Mouse (Mus musculus) c-Kit-positive CD71-positive TER-119-negative erythroid progenitor cells, embryonic 14.5 days (primary cell): ENCODE measurements around the gene Coq9.

Source experiments
- DNase-seq: peaks from one replicate; pipeline ENCODE4 v3.0.0-alpha.2; 2013; ENCODE audit warnings: low read depth

The Coq9 gene

GRCm38 (mm10) chr8:94837662-94838574 lies at the start of gene Coq9, which contains the start of gene Ciapin1:
Coq9 (plus strand) TSS chr8:94838321.
Ciapin1 (minus strand) TSS chr8:94838358.
- peak; percentile 96 for DNase-seq

GRCm38 (mm10) chr8:94789256-94789955 lies 48.7 kb upstream of the Coq9 start:
- DNase-seq, result no peak

- DNase-seq, result no peak
These were observed 43.8 kb upstream of the Coq9 start for GRCm38 (mm10) chr8:94794368-94794767.

GRCm38 (mm10) chr8:94794782-94795181 lies 43.3 kb upstream of the Coq9 start:
- no peak for DNase-seq

- DNase-seq, result peak; percentile 70
These were observed 37.7 kb upstream of the Coq9 start for GRCm38 (mm10) chr8:94800278-94800968.

- DNase-seq, result no peak
These were observed 36.6 kb upstream of the Coq9 start for GRCm38 (mm10) chr8:94801293-94802095.

- DNase-seq, result no peak
These were observed 35.7 kb upstream of the Coq9 start for GRCm38 (mm10) chr8:94802375-94802774.

GRCm38 (mm10) chr8:94803551-94803950 lies 34.6 kb upstream of the Coq9 start:
- DNase-seq, result no peak

GRCm38 (mm10) chr8:94804546-94805340 lies 33.4 kb upstream of the Coq9 start:
- no peak for DNase-seq

- no peak for DNase-seq
These were observed 32.3 kb upstream of the Coq9 start for GRCm38 (mm10) chr8:94805811-94806210.

GRCm38 (mm10) chr8:94807506-94807905 lies 30.6 kb upstream of the Coq9 start:
- DNase-seq, result no peak

GRCm38 (mm10) chr8:94808372-94808771 lies 29.7 kb upstream of the Coq9 start:
- DNase-seq, result no peak

- no peak for DNase-seq
These were observed 28.0 kb upstream of the Coq9 start, which contains the start of gene Ccl17 for GRCm38 (mm10) chr8:94810153-94810552. Ccl17 (plus strand) TSS chr8:94810453.

- DNase-seq, result no peak
These were observed 27.3 kb upstream of the Coq9 start for GRCm38 (mm10) chr8:94810855-94811254.

GRCm38 (mm10) chr8:94811654-94812053 lies 26.5 kb upstream of the Coq9 start:
- DNase-seq, result no peak

- DNase-seq, result peak; percentile 90
These were observed 25.4 kb upstream of the Coq9 start for GRCm38 (mm10) chr8:94812645-94813098.

- no peak for DNase-seq
These were observed 23.6 kb upstream of the Coq9 start for GRCm38 (mm10) chr8:94814556-94814955.

GRCm38 (mm10) chr8:94817933-94818332 lies 20.2 kb upstream of the Coq9 start:
- DNase-seq, result no peak

- DNase-seq, result no peak
These were observed 18.4 kb upstream of the Coq9 start for GRCm38 (mm10) chr8:94819671-94820179.

GRCm38 (mm10) chr8:94820553-94820952 lies 17.6 kb upstream of the Coq9 start:
- no peak for DNase-seq
